Mouse (Mus musculus) CH12.LX (cell line): ENCODE data around the gene Gm9821. TPM values are rescaled to one million over a fixed set of nuclear protein-coding genes. Genes with fewer than 3 reads are reported as not detected.

Experiments used
- DNase-seq: peaks from one replicate; pipeline ENCODE4 v3.0.0-alpha.2; 2013; ENCODE audit errors: extremely low read depth
- H3K27ac ChIP-seq: 2 replicates; pipeline ENCODE4 v1.5.1; 2012; ENCODE audit warnings: low read depth, mild to moderate bottlenecking, control low read depth, moderate library complexity; ENCODE audit not compliant: insufficient read depth
- H3K27me3 ChIP-seq: replicated peaks from 2 replicates; pipeline ENCODE3; 2012; ENCODE audit warnings: inconsistent platforms
- H3K36me3 ChIP-seq, 2 experiments: replicated peaks in 1 of 2; 2 replicates each; pipeline versions ENCODE3 to v1.6.1; 2012; ENCODE audit warnings: inconsistent platforms in 1 of 2, low read length in 1 of 2, mild to moderate bottlenecking in 1 of 2, mixed read lengths in 1 of 2, moderate library complexity in 1 of 2; ENCODE audit not compliant: control insufficient read depth in 1 of 2, insufficient read depth in 1 of 2
- H3K4me1 ChIP-seq, 2 experiments: 2 replicates each; pipeline ENCODE4 v1.6.1; 2012; ENCODE audit warnings: inconsistent platforms in 1 of 2, moderate library complexity in 1 of 2; ENCODE audit not compliant: insufficient read depth in 2 of 2, control insufficient read depth in 1 of 2
- H3K4me2 ChIP-seq: 2 replicates; pipeline ENCODE4 v1.6.1; 2012; ENCODE audit warnings: low read depth, mild to moderate bottlenecking, control low read depth; ENCODE audit not compliant: poor library complexity, insufficient read depth, severe bottlenecking
- H3K4me3 ChIP-seq, 3 experiments: fragments of 150-350 bp in 1 of 3; sonication (generic) in 1 of 3; replicated peaks in 1 of 3; 2 replicates each; pipeline versions ENCODE3 to v1.5.1; 2011 to 2012; ENCODE audit warnings: low read depth in 2 of 3, low read length in 2 of 3, mild to moderate bottlenecking in 2 of 3, moderate library complexity in 2 of 3, control low read depth in 1 of 3, improper control_type of control experiment in 1 of 3, inconsistent platforms in 1 of 3, mixed read lengths in 1 of 3; ENCODE audit not compliant: poor library complexity in 1 of 3
- H3K79me2 ChIP-seq: replicated peaks from 2 replicates; pipeline ENCODE4 v1.6.1; 2012; ENCODE audit warnings: mild to moderate bottlenecking, moderate library complexity; ENCODE audit not compliant: control insufficient read depth, poor library complexity, insufficient read depth, severe bottlenecking; ENCODE audit errors: extremely low read depth
- H3K9ac ChIP-seq: 2 replicates; pipeline ENCODE4 v1.6.1; 2012; ENCODE audit warnings: low read depth, mild to moderate bottlenecking, control low read depth, moderate library complexity; ENCODE audit not compliant: insufficient read depth
- H3K9me3 ChIP-seq: replicated peaks from 2 replicates; pipeline ENCODE3; 2012; ENCODE audit warnings: low read length, inconsistent platforms, mixed read lengths
- ELF1 ChIP-seq: IDR thresholded peaks from 2 replicates; pipeline ENCODE4 v1.6.1; 2014; ENCODE audit warnings: low read depth, mild to moderate bottlenecking, inconsistent platforms, low read length, improper control_type of control experiment
- ETS1 ChIP-seq: conservative IDR thresholded peaks from 2 replicates; pipeline ENCODE4 v1.6.1; 2012; ENCODE audit warnings: low read depth, mild to moderate bottlenecking, inconsistent platforms, low read length, improper control_type of control experiment, moderate library complexity
- IRF4 ChIP-seq: IDR thresholded peaks from 2 replicates; pipeline ENCODE4 v1.6.1; 2014; ENCODE audit warnings: low read depth, mild to moderate bottlenecking, inconsistent platforms, low read length, improper control_type of control experiment
- JUN ChIP-seq: IDR thresholded peaks from 2 replicates; pipeline ENCODE4 v1.6.1; 2011; ENCODE audit warnings: low read depth, mild to moderate bottlenecking, low read length, improper control_type of control experiment, moderate library complexity; ENCODE audit not compliant: insufficient read depth
- JUND ChIP-seq: conservative IDR thresholded peaks from 2 replicates; pipeline ENCODE4 v1.6.1; 2011; ENCODE audit warnings: low read depth, low read length, improper control_type of control experiment
- KAT2A ChIP-seq: IDR thresholded peaks from 2 replicates; pipeline ENCODE4 v1.6.1; 2012; ENCODE audit warnings: low read length, improper control_type of control experiment, inconsistent platforms; ENCODE audit not compliant: insufficient replicate concordance
- PAX5 ChIP-seq: IDR thresholded peaks from 2 replicates; pipeline ENCODE4 v1.6.1; 2012; ENCODE audit warnings: low read length, inconsistent platforms, mixed read lengths
- POLR2A ChIP-seq: IDR thresholded peaks from 2 replicates; pipeline ENCODE4 v1.6.1; 2011; ENCODE audit warnings: low read depth, mild to moderate bottlenecking, improper control_type of control experiment, low read length
- SIN3A ChIP-seq: IDR thresholded peaks from 2 replicates; pipeline ENCODE4 v1.6.1; 2012; ENCODE audit warnings: low read length, improper control_type of control experiment, inconsistent platforms
- TCF12 ChIP-seq: IDR thresholded peaks from 2 replicates; pipeline ENCODE4 v1.6.1; 2014; ENCODE audit warnings: low read depth, mild to moderate bottlenecking, inconsistent platforms, low read length, improper control_type of control experiment
- USF2 ChIP-seq: conservative IDR thresholded peaks from 2 replicates; pipeline ENCODE4 v1.6.1; 2011; ENCODE audit warnings: low read depth, low read length, improper control_type of control experiment
- dilution Hi-C: fragments of 300-500 bp; cut with MboI; formaldehyde crosslinking; loops from 2 replicates; pipeline ENCODE4 v1.14.3; 2020; ENCODE audit warnings: low sequenced_read_pairs; ENCODE audit not compliant: extremely low pct_unique_long_range_greater_than_20kb, extremely low pct_ligation_motif_present
- in situ Hi-C: fragments of 300-500 bp; cut with MboI; formaldehyde crosslinking; loops from 3 replicates; pipeline ENCODE4 v1.14.3; 2019; ENCODE audit warnings: low sequenced_read_pairs, low pct_ligation_motif_present, low pct_unique_long_range_greater_than_20kb, mixed read lengths
- polyA plus RNA-seq: library from polyadenylated mRNA; unstranded; fragments of >175 nt; gene quantifications from 2 replicates; pipeline ENCODE4 v1.2.1, GENCODE M21; 2012; ENCODE audit warnings: low read depth; ENCODE audit not compliant: insufficient read length
- total RNA-seq, 2 experiments: library from RNA; depleted of rRNA; stranded (reverse); fragments of 300-350 nt in 1 of 2; fragments of >200 nt in 1 of 2; gene quantifications; 2 replicates each; pipeline ENCODE4 v1.2.3; 2012 to 2014

The Gm9821 gene
- total and polyA plus RNA-seq, 3 experiments, result 0.25 to 3.8 TPM; not detected in 1

- Histone ChIP-seq H3K9ac (no peak overlapping the region), H3K79me2 (no peaks in the 10 kb centered on the region), H3K4me1 (no peaks in the 10 kb centered on the region), H3K27ac (no peak overlapping the region), H3K9me3 (no peaks in the 10 kb centered on the region), H3K4me2 (no peak overlapping the region), H3K4me3 (no peak overlapping the region), H3K27me3 (no peaks in the 10 kb centered on the region), H3K36me3 (peaks cover 26 to 74% of the 10 kb centered on the region in 2 experiments)
- DNase-seq, result no peak
- TF ChIP-seq JUN (no peak), SIN3A (no peak)
- in situ Hi-C loops, result no loop called here
- dilution Hi-C loops, result no loop called here
Observed at GRCm38 (mm10) chr2:91903171-91903925, 42.2 kb upstream of the Gm9821 start.

- Histone ChIP-seq H3K4me3 (no peak overlapping the region), H3K4me1 (no peaks in the 10 kb centered on the region), H3K9ac (no peak overlapping the region), H3K9me3 (no peaks in the 10 kb centered on the region), H3K79me2 (no peaks in the 10 kb centered on the region), H3K4me2 (no peak overlapping the region), H3K36me3 (peaks cover 30 to 78% of the 10 kb centered on the region in 2 experiments), H3K27me3 (no peaks in the 10 kb centered on the region), H3K27ac (no peak overlapping the region)
- no peak for TF ChIP-seq KAT2A
- TF ChIP-seq TCF12, result no peak
- no peak for TF ChIP-seq JUND
- TF ChIP-seq POLR2A, result no peak
- TF ChIP-seq USF2, result no peak
- TF ChIP-seq PAX5, result no peak
- TF ChIP-seq ELF1, result no peak
- no peak for TF ChIP-seq IRF4
- dilution Hi-C loops (no loop called here), in situ Hi-C loops (no loop called here)
- no peak for DNase-seq
Observed at GRCm38 (mm10) chr2:91904618-91905307, 40.7 kb upstream of the Gm9821 start.

GRCm38 (mm10) chr2:91906141-91906540, 39.4 kb upstream of the Gm9821 start:
- no peak overlapping the region for H3K4me3 ChIP-seq
- H3K4me1 ChIP-seq, result no peaks in the 10 kb centered on the region
- H3K9me3 ChIP-seq, result no peaks in the 10 kb centered on the region
- DNase-seq, result no peak
- in situ Hi-C loops, result no loop called here
- no peak overlapping the region for H3K4me2 ChIP-seq
- peaks cover 35 to 79% of the 10 kb centered on the region in 2 experiments for H3K36me3 ChIP-seq
- H3K79me2 ChIP-seq, result no peaks in the 10 kb centered on the region
- no peak overlapping the region for H3K27ac ChIP-seq
- dilution Hi-C loops, result no loop called here
- TF ChIP-seq ETS1, result no peak
- H3K9ac ChIP-seq, result no peak overlapping the region
- H3K27me3 ChIP-seq, result no peaks in the 10 kb centered on the region
